Mouse (Mus musculus) CD4-positive helper T cell, adult 2 months (primary cell): ENCODE results near the gene Slc7a1.

ENCODE experiments used
- DNase-seq: peaks from one replicate; pipeline ENCODE4 v3.0.0-alpha.2; 2012; ENCODE audit warnings: low read depth, missing footprints, low spot score

The Slc7a1 gene

DNA sequence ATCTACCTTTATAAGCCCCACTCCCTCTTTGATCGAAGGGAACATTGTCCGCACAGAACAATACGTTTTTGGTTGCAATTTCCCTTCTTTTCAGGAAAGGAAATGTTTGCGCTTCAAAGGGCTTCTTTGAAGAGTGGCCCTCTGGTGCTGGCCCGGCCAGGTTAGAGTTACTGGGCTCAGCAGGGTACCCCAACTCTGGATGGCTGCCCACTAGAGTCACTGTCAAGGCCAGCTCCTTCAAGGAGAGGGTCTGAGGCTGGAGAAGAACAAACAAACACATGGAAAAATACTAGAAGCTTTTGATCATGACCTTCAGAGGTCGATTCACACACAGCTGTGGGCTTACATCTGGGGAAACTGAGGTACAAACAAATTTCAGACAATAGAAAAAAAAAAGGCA, 6.9 kb downstream of the Slc7a1 start:
- DNase-seq: no peak

DNA sequence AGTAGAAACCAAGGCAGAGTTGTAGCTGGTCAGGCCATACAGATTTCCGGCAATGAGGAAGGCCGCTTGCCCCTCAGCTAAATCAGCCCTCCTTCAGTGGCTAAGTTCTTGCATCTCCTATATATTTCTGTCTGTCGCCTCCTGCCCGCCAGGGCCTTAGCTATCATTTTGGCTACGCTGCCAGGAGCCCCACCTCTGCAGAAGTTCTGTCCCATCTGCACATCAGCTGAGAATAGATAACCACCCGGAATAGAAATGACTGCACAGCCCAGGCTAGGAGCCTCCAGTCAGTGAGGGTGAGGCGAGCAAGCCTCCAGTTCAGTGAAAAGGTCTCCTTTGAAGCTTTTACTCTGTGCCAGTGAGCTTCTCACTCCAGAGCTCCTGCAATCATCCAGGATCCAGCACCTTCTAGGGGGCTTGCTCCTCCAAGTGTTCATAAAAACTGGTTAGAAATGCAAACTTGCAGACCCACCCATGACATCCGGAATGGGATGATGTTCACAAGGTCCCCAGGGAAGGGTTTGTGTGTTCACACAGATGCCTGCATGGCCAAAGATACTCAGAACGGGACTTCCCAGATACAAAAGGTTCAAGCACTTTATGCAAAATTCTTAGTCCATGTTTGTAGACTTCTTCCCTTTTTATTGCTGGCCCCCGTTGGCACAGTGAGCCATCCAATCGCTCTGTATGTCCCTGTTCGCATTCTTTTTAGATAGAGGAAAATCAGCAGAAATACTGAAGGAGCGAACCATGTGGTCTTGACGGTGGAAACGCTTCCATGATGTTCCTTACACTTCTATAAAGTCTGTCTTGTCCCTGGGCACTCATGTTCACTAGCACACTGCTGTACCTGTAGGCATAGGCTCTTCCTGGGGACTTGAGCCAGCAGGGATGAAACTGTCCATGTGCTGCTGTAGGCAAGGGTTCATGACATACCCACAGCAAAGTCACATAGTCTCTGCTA, 10.4 kb downstream of the Slc7a1 start:
- DNase-seq: no peak

DNA sequence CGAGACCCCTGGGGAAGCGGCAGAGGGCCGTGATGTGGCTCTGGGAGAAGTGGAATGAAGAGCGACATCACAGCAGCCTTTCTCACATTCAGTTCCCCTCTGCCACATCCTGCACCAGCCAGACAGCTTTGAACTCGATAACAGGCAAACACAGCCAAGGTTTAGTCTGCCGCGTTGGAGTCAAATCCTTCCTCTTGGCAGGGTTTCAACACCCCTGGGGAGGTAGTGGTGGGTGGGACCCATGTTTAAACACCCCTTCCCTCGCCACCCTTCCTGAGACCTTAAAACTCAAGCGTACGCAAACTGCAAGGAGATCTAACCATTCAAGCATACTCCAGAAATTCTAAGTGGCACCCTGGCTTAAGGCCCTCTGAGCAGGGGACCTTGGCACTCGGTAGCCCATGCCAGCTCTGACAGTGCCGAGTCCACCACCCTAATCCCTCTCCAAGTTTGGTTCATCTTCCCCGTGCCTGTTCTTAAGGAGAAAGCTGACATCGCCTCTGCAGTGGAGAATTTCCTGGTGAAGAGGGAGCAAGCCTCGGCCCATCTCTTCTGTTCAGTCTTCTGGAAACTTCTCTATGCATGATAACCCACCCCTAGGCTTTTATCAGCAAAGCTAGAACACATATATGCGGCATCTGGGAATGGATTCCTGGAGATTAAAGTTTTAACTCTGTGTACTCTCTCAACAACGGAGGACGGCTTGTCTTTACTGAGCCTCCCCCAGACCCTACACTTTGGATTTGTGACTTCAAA, 11.3 kb downstream of the Slc7a1 start:
- peak; percentile 62 for DNase-seq

DNA sequence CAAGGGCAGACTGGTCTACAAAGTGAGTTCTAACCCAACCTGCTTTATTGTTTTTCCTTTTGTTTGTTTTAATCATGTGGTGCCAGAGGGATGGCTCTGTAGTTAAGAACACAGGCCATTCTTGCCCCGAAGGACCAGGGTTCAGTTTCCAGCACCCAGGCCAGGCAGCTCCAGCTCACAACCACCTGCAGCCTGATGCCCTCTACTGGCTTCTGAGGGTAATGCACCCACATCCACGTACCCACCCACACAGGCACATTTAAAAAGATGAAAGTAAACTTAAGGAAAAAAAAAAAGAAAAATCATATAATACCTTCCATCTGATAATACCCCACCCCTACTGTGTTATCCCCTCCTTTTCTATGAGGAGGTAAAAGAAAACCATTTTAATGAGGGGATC, 11.9 kb downstream of the Slc7a1 start:
- peak; percentile 55 for DNase-seq

DNA sequence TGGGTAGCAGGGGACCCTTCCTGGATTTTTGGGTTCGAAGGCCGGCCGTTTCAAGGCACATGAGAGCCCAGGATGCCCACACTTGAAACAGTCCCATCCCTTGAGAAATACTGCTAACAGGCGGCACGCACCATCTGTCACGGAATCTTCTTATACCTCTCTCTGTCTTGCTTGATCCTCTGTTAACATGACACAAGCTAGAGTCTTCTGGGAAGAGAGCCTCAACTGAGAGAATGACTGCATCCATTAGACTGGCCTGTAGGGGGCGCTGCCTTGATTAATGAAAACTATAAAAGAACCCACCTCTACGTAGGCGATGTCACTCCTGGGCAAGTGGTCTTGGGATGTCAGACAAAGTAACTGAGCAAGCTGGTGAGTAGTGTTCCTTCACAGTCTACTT, 13.2 kb downstream of the Slc7a1 start:
- DNase-seq: no peak

DNA sequence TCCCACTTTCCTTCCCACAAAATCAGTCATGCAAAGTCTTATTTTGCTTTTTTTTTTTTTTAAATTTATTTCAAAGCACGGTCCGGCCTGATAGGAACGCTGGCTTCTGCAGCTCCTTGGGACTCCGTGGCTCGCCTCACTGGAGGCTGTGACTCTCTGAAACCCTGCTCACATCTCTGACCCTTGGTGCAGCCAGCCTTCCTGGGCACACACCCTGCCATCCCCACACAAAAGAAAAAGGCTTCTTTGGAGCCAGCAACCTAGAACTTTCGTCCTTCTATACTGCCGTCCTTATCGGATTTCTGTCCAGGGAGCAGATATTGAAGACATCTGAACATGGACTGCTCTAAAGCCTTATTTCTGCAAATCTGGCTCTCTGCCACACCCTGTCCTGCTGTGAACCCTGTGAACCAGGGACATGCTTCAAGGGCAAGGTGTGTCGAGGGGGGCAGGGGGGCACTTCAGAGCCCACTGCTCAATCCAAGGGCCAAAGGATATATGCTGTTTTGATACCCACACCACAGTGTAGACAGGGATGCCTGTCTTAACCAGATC, 15.1 kb downstream of the Slc7a1 start:
- DNase-seq: no peak

DNA sequence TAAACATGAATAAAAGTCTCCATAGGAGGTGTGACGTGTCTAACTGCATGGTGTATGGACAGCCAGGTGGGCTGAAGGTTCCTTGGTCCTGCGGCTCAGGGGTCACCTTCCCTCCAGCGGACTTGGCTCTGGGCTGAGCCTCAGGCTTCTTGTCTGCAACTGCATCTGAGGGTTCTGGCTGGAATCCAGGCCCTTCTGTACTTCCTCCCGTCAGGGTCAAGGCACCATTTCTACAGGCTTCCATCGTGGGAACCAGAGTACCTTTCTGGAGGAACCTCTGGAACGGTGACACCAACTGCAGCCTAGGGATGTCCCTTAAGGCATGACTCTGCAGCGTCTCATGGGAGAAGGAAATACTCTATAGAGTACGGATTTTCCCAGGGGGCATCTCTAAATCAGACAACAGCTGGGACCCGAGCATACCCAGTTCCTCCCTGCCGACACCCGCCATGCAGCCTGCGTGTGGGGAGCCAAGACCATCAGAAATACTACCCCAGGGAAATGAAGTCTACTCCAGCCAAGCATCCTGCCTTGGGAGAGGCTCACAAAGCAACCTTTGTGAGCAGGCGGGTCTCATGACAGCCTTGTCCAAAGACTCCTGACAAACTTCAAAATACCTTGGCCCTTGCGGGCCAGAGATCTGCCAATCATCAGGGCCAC, 15.7 kb downstream of the Slc7a1 start:
- no peak for DNase-seq

DNA sequence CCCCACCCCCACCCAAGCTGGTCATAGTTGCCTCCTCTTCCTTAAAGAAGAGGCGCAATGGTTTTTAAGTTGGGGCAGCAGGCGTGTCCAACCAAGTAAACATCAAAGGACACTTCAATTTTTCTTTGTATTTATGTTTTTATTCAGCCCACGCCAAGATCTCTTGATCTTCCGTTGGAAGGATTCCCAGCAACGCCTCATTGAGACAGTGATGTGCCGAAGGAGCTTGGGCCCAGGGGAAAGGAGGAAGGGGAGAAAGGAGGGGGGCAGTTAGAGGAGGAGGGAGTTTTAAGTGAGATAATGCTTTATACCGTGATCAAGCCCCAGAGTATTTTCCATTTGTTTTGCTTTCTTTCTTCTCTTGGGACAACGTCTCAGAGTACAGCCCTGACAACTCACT, 18.6 kb downstream of the Slc7a1 start:
- DNase-seq: no peak

DNA sequence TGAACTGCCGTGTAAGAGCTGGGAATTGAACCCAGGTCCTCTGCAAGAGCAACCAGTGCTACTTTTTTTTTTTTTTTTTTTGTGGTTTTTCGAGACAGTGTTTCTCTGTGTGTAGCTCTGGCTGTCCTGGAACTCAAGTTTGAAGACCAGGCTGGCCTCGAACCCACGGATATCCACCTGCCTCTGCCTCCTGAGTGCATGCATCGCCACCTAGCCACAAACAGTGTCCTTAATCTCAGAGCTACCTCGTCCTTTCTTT, 19.5 kb downstream of the Slc7a1 start:
- DNase-seq: no peak

DNA sequence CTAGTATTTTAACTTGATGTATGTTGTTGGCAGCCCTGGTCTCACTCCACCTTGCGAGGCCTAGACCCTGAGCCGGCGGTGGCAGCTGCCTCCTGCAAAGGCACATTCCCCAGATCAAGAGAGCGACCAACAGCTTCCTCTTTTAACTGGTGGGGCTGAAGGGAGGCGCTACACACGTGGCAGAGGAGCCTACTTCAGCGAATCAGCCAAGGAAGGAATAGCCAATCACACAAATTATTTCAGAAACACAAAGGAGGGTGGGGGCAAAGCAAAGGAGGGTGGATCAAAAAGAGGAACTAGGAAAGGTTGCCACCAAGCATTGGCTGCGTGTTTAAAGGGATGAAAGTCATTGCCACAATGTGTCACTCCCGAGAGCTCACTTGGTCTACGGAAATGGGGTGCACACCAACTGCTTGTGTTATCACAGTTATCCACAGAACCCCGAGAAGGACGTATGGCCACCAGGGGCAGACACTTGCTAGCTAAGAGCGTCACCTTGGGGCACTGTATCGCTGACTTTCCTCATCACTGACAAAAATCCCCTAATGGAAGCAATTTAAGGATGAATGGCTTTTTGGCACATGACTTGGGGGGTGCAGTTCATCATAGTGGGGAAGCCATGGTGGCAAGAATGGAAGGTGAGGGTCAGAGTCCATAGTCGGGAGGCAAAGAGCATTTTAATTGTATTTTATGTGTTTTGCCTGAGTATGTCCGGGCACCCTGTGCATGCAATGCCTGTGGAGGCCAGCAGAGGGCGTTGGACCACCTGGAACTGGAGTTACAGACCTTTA, 20.1 kb downstream of the Slc7a1 start:
- DNase-seq: peak; percentile 64

DNA sequence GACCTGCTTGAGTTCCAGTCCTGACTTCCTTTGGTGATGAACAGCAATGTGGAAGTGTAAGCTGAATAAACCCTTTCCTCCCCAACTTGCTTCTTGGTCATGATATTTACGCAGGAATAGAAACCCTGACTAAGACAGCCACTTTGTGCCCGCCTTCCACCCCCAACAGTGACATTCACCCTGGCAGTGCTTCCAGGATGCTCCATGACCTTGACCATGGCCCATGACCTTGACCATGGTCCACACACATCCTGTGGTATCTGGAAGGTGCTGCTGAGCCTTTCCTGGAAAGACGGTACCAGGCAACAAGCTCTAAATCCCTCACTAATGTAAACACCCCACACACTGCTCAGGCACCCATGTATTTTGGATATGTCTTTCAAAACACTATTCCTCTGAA, 21.0 kb downstream of the Slc7a1 start:
- DNase-seq: no peak

DNA sequence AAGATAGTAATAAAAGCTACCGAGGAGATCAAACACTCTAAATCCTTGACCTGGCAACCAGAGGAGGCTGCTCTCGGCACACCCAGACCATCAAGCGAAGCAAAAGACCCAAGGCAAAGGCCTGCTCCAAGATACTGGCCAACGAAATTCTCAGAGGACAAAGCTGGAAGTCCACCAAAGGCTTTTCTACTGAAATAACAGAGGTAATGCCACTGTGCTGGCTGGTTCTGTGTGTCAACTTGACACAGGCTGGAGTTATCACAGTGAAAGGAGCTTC, 21.5 kb downstream of the Slc7a1 start:
- no peak for DNase-seq

DNA sequence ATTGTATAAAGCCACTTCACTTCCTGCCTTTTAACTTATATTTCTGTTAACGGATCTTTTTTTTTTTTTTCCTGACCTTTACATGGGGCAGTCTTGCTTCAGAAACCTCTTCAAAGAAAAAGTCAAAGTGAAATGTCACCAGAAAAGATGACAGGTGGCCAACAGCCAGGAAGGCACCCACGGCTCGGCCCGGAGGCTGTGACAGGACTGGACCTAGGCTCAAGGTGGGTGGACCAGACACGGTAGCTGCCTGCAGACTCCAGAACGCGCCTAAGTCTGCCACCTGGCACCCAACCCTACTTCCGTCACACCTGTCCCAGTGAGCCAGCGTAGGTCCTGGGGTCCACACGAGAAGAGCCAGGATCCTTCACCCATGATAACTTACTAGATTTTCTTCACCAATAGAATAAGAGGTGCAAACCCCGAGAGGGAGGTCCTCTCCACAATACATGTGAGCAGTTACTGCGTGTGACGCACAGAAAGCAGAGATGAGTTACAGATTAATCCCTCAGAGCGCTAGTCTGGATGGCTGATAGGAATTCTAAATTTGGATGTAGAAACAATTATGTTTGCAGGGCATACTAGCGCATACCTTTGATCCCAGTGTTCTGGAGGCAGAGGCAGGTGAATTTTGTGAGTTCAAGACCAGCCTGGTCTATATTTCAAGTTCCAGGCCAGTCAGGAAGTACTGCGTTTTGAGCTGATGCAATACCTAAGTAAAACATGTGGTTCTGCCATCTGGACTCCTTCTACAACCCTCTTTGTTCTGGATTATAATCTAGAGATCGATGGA, 22.1 kb downstream of the Slc7a1 start:
- peak; percentile 36 for DNase-seq

DNA sequence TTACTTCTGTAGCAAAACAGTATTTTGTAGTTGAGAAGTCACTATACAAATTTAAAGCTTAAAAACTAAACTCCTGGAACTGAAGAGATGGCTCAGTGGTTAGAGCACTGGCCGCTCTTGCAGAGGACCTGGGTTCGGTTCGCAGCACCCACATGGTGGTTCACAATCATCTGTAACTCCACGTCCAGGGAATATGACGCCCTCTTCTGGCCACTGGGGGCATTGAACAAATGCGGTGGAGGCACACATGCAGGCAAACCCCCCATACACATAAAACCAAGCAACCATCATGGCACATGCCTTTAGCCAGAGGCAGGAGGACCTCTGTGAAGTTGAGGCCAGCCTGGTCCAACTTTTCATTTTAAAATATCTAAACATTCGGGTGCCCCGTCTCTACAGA, 23.3 kb downstream of the Slc7a1 start:
- no peak for DNase-seq

DNA sequence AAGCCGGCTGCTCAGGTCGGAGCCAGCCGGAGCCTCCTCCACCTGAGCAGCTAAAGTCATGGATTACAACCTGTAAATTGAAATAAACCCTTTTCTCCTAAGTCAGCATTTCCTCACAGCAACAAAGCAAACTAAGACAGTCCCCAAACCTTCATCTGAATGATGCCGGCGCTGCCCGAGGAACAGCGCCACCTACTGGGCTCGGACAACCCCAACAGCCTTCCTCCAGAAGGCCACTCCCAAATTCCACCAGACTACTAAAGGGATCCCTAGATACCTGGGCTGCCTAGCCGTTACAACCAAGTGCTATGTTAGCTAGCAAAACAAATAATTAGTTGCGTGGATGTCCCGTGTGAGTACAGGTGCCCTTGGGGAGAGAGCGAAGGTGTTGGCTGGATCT, 24.2 kb downstream of the Slc7a1 start:
- no peak for DNase-seq

DNA sequence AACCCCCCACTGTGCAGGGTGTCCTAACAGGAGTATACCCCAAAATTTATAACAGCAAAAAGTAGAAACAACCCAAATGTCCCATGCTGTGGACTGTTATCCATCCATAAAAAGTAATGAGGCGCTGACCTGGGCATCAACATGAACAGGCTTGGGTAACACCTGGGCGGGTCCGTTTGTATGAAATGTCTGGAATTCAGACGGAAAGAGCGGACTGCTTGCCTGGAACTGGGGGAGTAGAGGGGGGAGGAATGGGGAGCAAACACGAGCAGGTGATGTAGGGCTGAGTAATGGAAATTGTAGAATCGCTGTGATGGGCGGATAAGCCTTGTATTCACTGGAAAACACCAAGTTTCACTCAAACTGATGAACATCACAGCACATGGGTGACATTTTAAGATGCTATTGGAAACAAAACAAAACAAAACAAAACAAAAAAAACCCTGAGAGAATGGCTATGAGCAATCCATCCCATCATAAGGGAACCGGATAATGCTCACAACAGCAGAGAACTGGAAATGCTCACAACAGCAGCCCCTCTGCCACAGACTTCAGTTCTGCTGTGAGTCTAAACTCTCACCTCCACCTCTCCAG, 26.5 kb downstream of the Slc7a1 start:
- peak; percentile 62 for DNase-seq

DNA sequence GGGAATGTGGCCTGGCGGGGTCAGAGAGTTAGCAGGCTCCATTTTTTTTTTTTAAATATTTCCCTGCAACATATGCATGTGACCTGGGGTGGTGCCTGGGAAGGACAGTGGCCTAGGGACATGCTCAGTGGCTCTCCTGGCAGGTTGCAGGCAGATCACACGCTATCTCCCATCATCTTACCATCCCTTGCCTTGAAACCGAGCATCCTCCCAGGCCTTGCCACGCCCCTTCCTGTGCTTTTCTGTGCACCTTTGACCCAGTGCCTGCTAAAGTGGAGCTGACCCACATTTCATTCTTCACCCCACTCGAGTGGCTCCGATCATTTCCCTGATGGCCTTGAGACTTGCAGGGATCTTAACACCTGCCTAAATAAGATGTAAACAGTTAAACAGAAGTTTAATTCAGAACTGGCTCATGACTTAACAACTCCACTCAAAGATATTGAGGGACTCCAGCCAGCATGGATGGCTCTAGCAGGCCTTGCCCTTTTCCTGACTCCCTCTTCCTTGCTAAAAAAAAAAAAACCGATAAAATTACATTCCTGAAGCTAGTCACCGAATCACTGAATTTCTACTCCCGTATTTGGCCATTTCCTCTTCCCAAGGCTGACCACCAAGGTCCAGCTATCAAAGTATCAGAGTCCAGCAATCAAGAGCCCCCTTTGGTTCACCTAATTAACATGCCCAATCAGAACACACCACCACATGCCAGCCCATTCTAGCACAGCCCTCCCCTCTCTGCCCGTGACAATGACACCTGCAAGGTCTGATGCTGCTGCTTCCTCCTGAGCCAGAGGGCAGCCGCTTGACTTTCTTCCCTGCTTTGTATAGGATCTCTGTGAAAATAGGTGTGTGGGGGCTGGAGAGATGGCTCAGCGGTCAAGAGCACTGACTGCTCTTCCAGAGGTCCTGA, 27.4 kb downstream of the Slc7a1 start:
- DNase-seq: peak; percentile 58

DNA sequence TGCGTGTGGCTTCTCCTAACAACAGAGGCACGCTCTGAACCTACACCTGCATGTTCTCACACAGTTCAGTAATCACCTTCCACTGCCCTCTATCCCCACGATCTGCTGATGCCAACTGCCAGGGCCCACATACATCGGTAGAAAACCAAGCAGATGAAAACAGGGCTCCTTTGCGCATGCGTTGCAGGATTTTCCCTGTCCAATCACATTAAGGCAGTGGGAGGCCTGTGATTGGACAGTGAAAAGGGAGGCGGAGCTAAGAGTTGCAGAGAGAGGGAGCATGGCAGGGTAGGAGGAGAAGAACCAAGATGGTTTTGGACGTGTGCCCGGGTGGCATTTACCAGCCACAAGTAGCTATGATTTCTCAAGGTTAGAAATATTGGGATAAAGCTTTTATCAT, 28.3 kb downstream of the Slc7a1 start:
- DNase-seq: no peak

DNA sequence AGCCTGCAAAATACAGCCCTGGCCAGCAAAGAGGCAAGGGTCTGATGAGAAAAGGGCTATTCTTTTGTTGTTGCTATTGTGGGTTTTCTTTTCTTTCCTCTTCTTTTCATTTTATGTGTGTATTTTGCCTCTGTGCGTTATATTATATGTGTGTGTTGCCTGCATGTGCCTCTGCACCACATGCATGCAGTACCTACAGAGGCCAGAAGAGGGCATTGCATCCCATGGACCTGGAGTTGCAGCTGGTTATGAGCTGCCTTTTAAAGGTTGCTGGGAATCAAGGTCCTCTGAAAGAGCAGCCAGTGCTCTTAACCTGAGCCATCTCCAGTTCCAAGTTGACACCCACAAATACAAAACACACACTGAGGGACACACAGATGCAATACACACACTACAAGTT, 29.1 kb downstream of the Slc7a1 start:
- DNase-seq: peak; percentile 50
